Mouse (Mus musculus) gastrocnemius, postnatal 25 days (tissue): ENCODE data around the gene Cryzl2. TPM values are rescaled to one million over a fixed set of nuclear protein-coding genes. Genes with fewer than 3 reads are reported as not detected.

Experiments
- DNase-seq: peaks from one replicate; pipeline ENCODE4 v3.0.0; 2022
- total RNA-seq, 2 experiments: library from RNA; stranded (reverse); gene quantifications; 1 replicate in 1 of 2; 2 replicates in 1 of 2; pipeline ENCODE4 v1.2.3; 2021

The Cryzl2 gene
- total RNA-seq, 2 experiments from 2014 or later = 1.2 to 1.4 TPM

GRCm38 (mm10) chr1:157443723-157444561 is 14.4 kb upstream of the Cryzl2 start:
- DNase-seq = no peak

GRCm38 (mm10) chr1:157444632-157445300 is 13.6 kb upstream of the Cryzl2 start:
- DNase-seq = no peak

GRCm38 (mm10) chr1:157445398-157445910 is 12.9 kb upstream of the Cryzl2 start:
- no peak for DNase-seq

- peak; percentile 55 for DNase-seq
Observed at GRCm38 (mm10) chr1:157446325-157446724, 12.1 kb upstream of the Cryzl2 start.

- DNase-seq = no peak
Observed at GRCm38 (mm10) chr1:157447142-157447541, 11.2 kb upstream of the Cryzl2 start.

- no peak for DNase-seq
Observed at GRCm38 (mm10) chr1:157448164-157448804, 10.1 kb upstream of the Cryzl2 start.

GRCm38 (mm10) chr1:157448805-157449188 is 9.6 kb upstream of the Cryzl2 start:
- no peak for DNase-seq

- no peak for DNase-seq
Observed at GRCm38 (mm10) chr1:157449532-157449931, 8.8 kb upstream of the Cryzl2 start.

GRCm38 (mm10) chr1:157449981-157450636 is 8.3 kb upstream of the Cryzl2 start:
- DNase-seq = peak; percentile 64

GRCm38 (mm10) chr1:157452284-157452683 is 6.1 kb upstream of the Cryzl2 start:
- no peak for DNase-seq

- no peak for DNase-seq
Observed at GRCm38 (mm10) chr1:157452759-157453549, 5.4 kb upstream of the Cryzl2 start.

GRCm38 (mm10) chr1:157454876-157455275 is 3.5 kb upstream of the Cryzl2 start:
- DNase-seq = no peak

- DNase-seq = no peak
Observed at GRCm38 (mm10) chr1:157457789-157458188, 588 bp upstream of the Cryzl2 start.

- no peak for DNase-seq
Observed at GRCm38 (mm10) chr1:157459904-157460303, 1.5 kb downstream of the Cryzl2 start.

- DNase-seq = no peak
Observed at GRCm38 (mm10) chr1:157461276-157461675, 2.9 kb downstream of the Cryzl2 start.

- DNase-seq = no peak
Observed at GRCm38 (mm10) chr1:157462336-157462735, 4.0 kb downstream of the Cryzl2 start.

- no peak for DNase-seq
Observed at GRCm38 (mm10) chr1:157465194-157465593, 6.8 kb downstream of the Cryzl2 start.

- no peak for DNase-seq
Observed at GRCm38 (mm10) chr1:157467866-157468265, 9.5 kb downstream of the Cryzl2 start.

- DNase-seq = no peak
Observed at GRCm38 (mm10) chr1:157470761-157471386, 12.5 kb downstream of the Cryzl2 start.

- no peak for DNase-seq
Observed at GRCm38 (mm10) chr1:157472716-157473115, 14.3 kb downstream of the Cryzl2 start.

GRCm38 (mm10) chr1:157474865-157475264 is 16.5 kb downstream of the Cryzl2 start:
- no peak for DNase-seq
